Mouse (Mus musculus): ENCODE data around the gene Taf1c.

Gene Taf1c

GRCm38 (mm10) chr8:119604996-119605395 is at the start of gene Taf1c:
Gene Taf1c (minus strand): TSS chr8:119605222.
- DNase-seq (ENCODE audit: low read depth, low spot score) = peak; percentile 85

- DNase-seq (ENCODE audit: low read depth, low spot score) = no peak
Measured at GRCm38 (mm10) chr8:119651324-119651723, 46.3 kb upstream of the Taf1c start.

DNA sequence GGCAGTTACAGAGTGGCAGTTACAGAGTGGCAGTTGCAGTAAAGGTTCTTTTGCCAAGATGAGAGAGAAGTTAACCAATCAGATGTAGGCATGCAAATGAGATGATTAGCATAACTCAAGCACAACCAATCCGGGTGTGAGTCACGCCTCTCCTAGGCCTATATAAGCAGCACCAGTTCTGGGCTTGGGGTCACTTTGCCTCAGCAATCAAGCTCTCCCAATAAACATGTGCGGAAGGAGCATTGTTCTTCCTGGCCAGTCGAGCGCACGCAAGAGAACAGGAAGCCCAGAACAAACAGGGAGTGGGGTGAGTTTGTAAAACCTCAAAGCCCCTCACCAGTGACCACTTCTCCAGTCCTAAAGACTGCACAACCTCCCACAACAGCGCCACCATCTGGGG is 41.8 kb upstream of the Taf1c start:
- no peak for DNase-seq (ENCODE audit: low read depth, low spot score)

- DNase-seq (ENCODE audit: low read depth, low spot score) = no peak
Measured at GRCm38 (mm10) chr8:119646197-119646596, 41.2 kb upstream of the Taf1c start.

DNA sequence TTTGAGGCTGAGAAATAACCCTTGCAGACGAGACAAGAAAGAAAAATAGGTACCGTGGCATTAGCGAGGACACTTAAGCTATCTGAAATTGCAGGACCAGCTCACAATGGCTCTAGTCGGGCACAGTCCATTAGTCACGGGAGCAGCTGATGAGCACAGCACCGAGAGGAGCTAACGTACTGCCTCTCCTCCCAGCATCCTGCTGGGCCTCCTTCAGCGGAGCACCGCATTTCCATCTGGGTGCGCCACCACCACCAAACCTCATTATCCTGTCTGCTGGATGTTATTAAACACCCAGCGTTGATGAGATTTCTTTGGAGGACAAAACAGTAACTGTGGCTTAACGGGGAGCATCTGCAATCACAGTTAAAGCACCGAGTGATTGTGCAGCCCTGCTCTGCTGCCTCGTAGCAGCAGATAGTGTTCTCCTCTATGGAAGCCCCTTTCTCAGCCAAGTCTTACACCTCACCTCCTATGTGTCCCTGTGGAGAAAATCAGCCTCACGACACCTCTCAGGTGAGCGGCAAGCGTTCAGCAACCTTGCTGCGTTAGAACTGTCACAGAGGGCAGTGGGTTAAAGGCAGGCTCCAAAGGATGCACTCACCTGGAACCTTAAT is 40.1 kb upstream of the Taf1c start:
- DNase-seq (ENCODE audit: low read depth, low spot score) = no peak

- DNase-seq (ENCODE audit: low read depth, low spot score) = no peak
Measured at GRCm38 (mm10) chr8:119644429-119644960, 39.5 kb upstream of the Taf1c start.

GRCm38 (mm10) chr8:119642960-119643359 is 37.9 kb upstream of the Taf1c start:
- no peak for DNase-seq (ENCODE audit: low read depth, low spot score)

- DNase-seq (ENCODE audit: low read depth, low spot score) = no peak
Measured at GRCm38 (mm10) chr8:119641058-119641457, 36.0 kb upstream of the Taf1c start.

GRCm38 (mm10) chr8:119639798-119640197 is 34.8 kb upstream of the Taf1c start:
- no peak for DNase-seq (ENCODE audit: low read depth, low spot score)

DNA sequence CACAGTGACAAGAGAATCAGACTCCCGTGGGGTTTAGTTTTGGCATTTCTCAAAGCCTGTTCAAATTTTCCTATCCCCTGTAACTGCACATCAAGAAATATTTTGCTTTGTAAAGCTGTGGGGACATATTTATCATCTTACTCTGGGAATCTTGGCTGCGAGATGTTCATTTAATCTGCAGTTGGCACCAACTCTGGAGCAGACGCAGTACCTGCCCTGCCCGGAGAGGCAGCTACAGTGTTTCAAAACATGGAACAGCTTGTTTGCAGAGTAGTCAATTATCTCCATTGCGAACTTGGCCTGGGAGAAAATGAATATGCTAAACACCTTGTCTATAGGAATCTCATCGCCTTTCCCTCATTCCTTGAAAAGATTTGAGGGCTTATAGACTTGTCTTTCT is 33.2 kb upstream of the Taf1c start:
- no peak for DNase-seq (ENCODE audit: low read depth, low spot score)

DNA sequence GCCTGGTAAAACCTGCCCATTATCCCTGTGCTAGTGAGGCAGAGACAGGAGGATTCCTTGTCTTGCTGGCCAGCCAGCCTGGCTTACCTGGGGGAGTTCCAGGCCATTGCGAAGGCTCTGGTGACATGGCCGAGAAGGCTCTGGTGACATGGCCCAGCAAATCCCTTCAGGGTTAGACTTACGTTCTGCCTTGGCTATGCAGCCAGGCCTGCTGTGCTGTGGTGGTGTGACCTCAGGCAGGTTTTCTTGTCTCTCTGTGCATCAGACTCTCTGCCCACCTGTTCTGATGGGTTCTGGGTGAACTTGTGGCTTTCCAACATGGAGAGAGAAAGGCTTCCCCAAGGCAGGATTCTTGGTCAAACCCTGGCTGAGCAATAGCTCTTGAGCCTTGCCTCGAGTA is 32.4 kb upstream of the Taf1c start:
- no peak for DNase-seq (ENCODE audit: low read depth, low spot score)

- DNase-seq (ENCODE audit: low read depth, low spot score) = no peak
Measured at GRCm38 (mm10) chr8:119636766-119637165, 31.7 kb upstream of the Taf1c start.

GRCm38 (mm10) chr8:119635958-119636357 is 30.9 kb upstream of the Taf1c start:
- DNase-seq (ENCODE audit: low read depth, low spot score) = no peak

GRCm38 (mm10) chr8:119635378-119635777 is 30.4 kb upstream of the Taf1c start, which contains the start of gene Kcng4:
Gene Kcng4 (minus strand): TSS chr8:119635680.
- DNase-seq (ENCODE audit: low read depth, low spot score) = no peak

- no peak for DNase-seq (ENCODE audit: low read depth, low spot score)
Measured at GRCm38 (mm10) chr8:119634616-119635336, 29.8 kb upstream of the Taf1c start.

- DNase-seq (ENCODE audit: low read depth, low spot score) = no peak
Measured at GRCm38 (mm10) chr8:119632909-119633308, 27.9 kb upstream of the Taf1c start.

GRCm38 (mm10) chr8:119632246-119632645 is 27.2 kb upstream of the Taf1c start:
- no peak for DNase-seq (ENCODE audit: low read depth, low spot score)

DNA sequence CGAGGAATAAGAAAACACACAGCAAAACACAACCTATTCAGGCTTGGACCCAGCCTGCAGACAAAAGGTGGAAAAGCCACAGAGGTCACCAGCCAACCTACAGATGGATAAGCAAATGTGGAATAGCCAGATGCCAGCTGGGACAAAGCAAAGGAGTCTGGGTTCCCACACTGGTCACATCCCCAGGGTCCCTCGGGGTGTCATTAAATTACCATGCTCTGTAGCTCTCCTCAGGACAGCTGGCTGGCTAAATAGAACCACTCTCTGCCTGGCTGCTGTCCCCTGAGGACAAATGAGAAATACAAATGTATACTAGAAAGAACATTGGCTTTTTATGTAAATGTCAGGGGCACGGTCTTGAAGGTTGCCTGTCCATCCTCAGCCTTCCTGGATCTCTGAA is 25.8 kb upstream of the Taf1c start:
- no peak for DNase-seq (ENCODE audit: low read depth, low spot score)

- DNase-seq (ENCODE audit: low read depth, low spot score) = no peak
Measured at GRCm38 (mm10) chr8:119627613-119628359, 22.8 kb upstream of the Taf1c start.

DNA sequence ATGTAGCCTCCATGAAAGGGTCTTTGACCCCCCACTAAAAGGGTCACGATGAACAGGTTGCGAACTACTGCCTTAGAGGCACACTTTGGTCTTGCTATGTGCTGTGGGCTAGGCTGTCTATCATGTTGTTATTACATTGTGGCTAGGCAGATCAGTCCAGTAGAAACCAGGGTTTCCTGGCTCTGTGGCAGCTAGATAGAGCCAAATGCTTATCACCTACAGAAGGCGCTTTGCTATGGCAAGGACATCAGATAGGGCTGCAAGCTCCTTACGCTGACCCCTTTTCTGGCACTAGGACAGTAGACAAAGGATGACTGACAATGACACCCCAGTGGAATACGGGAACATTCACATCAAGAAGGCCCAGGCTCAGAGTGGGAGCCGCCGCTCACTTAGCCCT is 22.2 kb upstream of the Taf1c start:
- DNase-seq (ENCODE audit: low read depth, low spot score) = no peak

GRCm38 (mm10) chr8:119625788-119626187 is 20.8 kb upstream of the Taf1c start:
- DNase-seq (ENCODE audit: low read depth, low spot score) = no peak

DNA sequence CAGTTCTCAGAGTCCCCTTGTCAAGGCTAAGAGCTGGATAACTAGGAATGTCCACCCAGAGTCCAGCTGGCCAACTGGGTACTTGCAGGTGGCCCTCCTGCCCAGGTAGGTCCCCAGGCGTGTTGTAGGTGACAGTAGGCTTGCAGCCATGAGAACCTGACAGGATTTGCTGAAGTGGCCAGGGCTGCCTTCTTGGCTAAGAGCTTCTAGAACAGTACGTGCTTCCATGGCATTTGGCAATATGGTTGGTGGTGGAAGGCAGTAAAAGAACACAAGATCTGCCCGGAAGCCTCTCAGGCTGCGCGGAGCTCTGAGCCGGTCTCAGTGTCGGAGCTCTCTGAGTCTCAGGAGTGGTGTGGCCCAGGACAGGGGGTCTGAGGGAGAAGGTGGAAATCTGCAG is 19.9 kb upstream of the Taf1c start:
- no peak for DNase-seq (ENCODE audit: low read depth, low spot score)
